Mouse (Mus musculus) ovary, postnatal 14 days (tissue): ENCODE data around the gene Mab21l3.
A peak's percentile ranks its signal among the peaks of the same experiment; 100 is the strongest.
"Not testable (repeated sequence)": the region's sequence is repeated elsewhere in the genome, so short reads cannot be mapped to it uniquely, and the experiment has no call there.

Experiments used
- DNase-seq: peaks from one replicate; pipeline ENCODE4 v3.0.0; 2022; ENCODE audit warnings: low spot score

Mab21l3 gene

GRCm38 (mm10) chr3:101839327-101839726 is 9.4 kb downstream of the Mab21l3 start:
- no peak for DNase-seq

- no peak for DNase-seq
Measured at GRCm38 (mm10) chr3:101836971-101837370, 11.8 kb downstream of the Mab21l3 start.

- DNase-seq = no peak
Measured at GRCm38 (mm10) chr3:101836532-101836931, 12.2 kb downstream of the Mab21l3 start.

GRCm38 (mm10) chr3:101836045-101836444 is 12.7 kb downstream of the Mab21l3 start:
- peak; percentile 68 for DNase-seq

DNA sequence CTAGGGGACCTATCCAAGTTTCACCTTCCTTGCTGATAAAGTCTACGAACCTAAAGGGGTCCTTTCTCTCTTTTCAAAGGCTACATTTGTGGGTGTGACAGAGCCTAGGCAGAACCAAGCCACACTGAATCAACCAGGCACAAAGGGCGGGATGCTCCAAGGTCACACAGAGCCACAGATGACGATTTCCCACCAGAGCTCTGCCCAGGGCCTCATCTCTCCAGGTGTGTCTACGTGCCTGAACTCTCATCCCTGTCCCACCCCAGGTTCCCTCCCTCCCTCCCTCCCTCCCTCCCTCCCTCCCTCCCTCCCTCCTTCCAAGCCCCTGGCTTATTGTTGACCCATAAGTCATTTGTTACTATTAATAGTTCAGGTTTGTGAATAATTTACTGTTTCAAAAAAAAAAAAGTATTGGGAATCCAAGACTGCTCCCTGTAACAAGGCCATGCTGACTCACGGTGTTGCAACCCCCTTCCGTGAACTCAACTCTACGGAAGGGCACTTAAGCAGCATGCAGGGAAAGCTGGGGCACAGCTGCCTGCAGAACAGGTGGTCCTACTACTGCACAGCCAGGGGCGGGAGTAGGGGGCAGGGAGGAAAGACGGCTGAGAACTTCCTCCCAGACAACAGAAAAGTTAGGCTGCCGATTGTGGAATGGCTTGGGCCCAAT is 17.4 kb downstream of the Mab21l3 start:
- no peak for DNase-seq

DNA sequence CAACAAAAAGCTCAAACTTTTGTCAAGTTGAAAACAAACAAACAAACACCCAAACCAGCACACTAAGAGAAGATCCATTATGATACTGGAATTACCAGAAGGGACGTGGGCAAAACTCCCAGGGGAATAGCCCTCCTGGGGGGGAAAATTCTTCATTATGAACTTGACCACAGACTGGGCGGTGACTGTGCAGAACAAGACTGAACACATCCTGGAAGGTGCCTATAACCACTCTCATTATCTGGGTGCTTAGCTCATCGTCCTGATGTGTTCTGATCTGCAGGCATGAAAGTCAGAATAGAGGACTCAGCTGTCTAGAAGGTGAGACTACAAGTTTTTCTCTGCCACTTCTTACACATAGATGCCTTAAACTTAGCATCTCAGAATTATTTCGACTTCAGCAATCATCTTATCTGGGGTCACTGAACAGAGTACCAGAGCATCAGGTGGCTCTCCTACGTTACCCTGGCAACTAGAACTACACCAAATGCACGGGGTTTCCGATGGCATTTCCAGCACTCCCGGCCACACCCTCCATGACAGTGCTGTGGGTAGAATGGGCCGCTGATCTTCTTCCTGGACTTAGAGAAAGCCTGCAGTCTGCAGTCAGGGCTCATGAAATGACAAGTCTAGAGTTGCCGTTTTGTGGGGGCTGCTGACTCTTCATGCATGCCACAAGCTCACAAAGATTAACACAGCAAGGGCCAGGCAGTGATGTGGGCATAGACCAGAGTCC is 18.7 kb downstream of the Mab21l3 start:
- no peak for DNase-seq

DNA sequence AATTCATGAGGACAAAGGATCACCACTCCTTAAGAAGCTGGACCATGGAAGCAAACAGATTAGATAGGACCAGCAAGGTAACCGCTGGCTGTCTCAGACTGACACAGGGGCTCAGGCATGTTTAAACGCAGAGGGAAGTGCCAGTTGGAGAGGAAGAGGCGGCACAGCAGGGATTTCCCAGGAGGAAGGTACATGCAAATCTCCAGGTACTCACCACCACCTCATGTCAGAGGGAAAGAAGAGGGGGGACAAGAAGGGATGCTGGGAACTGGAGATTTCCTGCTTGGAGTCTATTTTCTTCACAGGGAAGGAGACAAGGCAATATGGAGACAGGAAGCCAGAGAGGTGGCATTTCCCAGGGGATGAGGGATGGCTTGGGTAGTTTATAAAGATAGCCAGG is 20.2 kb downstream of the Mab21l3 start:
- no peak for DNase-seq

DNA sequence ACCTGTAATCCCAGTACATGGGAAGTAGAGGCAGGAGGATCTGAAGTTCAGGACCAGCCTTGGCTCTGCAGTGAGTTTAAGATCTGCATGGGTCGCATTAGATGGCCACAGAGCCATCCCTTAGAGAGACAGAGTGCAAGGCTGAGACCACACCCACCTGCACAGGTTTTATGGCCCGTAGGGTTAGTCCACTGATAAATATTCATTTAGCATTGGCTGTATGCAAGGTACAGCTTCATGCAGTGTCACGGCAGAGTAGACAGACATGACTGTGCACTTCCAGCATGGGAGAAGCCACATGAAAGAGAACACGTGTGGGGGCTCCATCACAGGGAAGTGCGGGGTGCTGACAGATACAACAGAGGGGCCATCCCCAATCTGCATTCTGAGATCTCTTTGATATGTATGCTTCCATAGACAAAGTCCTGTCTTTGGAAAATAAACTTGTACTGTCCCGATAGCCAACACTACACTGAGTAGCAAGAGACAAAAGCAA is 21.5 kb downstream of the Mab21l3 start:
- no peak for DNase-seq

DNA sequence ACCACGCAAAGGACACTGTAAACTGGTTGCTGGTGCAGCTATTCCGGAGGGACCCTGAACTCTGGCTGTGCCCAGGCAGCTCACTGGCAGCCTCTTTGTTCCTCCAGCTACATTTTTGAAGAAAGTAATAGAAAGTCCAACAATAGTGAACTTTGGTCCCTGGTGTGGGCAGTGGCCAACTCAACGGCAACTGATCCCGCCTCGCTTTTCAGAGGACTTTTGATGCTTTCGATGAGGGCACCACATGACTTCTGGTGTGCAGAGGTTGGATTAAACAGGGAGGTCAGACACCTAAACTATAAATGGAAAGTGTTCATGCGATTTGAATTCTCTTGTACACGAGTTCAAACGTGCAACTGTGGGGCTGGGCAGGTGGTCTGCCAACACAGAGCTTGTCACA is 24.4 kb downstream of the Mab21l3 start:
- DNase-seq = no peak

GRCm38 (mm10) chr3:101822052-101822451 is 26.7 kb downstream of the Mab21l3 start:
- DNase-seq = no peak

GRCm38 (mm10) chr3:101820708-101821107 is 28.1 kb downstream of the Mab21l3 start:
- DNase-seq = not testable (repeated sequence)

GRCm38 (mm10) chr3:101816006-101816405 is 32.8 kb downstream of the Mab21l3 start:
- no peak for DNase-seq

- no peak for DNase-seq
Measured at GRCm38 (mm10) chr3:101814790-101815189, 34.0 kb downstream of the Mab21l3 start.

- DNase-seq = peak; percentile 54
Measured at GRCm38 (mm10) chr3:101812341-101812962, 36.3 kb downstream of the Mab21l3 start.

DNA sequence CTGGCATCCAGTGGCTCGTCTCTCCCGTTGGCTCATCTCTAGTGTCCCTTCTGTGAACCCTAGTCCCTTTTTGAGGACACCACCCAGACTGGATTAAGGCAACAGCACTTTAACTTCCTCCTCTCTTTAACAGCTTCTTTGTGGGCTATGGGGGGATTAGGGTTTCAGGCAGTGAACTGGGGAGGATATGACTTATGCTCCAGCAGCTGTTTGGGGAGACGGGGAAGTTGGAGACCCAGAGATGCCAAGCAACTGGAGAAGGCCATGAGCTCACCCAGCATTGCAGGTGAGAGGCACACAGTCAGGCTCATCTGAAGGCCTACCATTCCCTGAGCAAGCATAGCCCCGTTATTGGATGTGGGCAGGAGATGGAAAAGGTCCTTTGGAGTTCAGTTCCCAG is 36.8 kb downstream of the Mab21l3 start:
- DNase-seq = no peak

- DNase-seq = no peak
Measured at GRCm38 (mm10) chr3:101807646-101808045, 41.1 kb downstream of the Mab21l3 start.

DNA sequence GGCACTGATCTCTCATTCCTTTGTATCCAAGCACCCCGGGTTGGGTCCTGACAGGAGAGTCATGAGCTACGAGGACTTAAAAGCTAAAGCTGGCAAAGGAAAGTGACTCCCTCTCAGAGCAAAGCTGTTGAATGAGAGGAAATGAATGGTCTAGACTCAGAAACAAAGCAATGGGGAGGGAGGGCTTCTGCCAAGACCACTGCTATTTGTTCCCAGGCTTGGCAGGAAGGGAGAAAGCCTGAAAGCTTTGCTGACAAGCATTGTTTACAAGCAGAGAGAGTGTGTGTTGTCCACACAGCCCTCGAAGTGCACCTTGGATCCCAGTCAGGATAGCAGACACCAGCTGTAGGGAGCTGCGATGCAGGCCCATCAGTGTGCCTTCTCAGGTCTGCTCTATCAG is 41.8 kb downstream of the Mab21l3 start:
- DNase-seq = no peak

DNA sequence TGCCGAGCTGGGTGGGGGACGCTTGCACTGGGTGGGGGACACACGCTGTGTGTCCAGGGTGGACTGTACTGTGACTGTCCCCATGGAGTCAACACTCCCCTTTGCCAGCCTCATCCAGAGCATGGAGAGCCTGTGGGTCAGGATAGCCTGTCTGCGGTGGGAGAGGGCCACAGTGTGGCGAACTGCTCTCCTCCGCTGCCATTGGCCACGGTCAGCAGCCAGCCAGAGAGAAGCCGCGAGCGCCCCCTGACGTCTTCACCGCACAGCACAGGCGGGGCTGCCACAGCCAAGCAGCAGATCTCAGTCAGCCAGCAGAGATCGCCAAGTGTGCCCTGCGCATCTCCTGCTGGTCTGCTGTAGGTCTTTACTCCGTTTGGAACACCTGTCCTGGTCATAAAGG is 42.6 kb downstream of the Mab21l3 start:
- DNase-seq = peak; percentile 88

DNA sequence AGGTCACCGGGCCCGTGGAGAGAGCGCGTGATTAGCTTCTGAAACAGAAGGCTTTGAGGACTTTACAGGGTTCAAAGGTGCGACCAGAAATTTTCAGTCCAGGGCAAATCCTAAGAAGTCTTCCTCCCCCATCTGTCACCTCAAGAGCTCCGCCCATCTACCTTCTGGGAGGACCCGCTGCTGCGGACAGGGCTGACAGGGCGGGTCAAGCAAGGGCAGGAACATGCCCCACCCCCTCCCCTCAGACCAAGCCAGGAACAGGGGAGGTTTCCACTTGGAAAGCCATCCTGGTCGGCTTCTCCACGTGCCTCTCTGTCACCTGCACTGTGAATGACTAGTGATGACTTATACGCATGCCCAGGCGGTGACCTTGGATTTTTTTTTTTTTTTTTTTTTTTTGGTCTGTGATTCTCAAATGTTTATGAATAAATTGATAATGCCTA is 43.2 kb downstream of the Mab21l3 start:
- DNase-seq = no peak

GRCm38 (mm10) chr3:101804971-101805561 is 43.7 kb downstream of the Mab21l3 start:
- DNase-seq = no peak

GRCm38 (mm10) chr3:101804331-101804730 is 44.4 kb downstream of the Mab21l3 start:
- no peak for DNase-seq

- DNase-seq = no peak
Measured at GRCm38 (mm10) chr3:101803764-101804163, 45.0 kb downstream of the Mab21l3 start.

DNA sequence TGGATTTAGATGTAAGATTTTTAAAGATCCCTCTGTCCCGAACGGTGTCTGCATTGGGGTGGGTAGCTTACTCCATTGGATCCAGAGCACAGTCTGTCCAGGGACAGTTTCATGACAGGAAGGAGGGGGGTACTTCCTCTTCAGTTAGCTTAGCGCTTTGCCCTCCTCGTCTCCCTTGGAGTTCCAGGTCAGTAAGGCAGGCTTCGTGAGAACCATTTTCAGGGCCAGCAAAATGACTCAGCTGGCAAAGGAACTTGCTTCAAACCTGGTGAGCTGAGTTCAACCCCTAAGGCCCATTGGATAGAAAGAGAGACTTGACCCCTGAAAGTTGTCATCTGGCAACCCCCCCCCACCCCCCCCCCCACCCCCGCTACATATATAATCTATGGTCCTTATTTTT is 46.0 kb downstream of the Mab21l3 start:
- no peak for DNase-seq
